Mouse (Mus musculus) spleen, embryonic (tissue): ENCODE measurements around the gene Leng9.

Experiments used
- CTCF ChIA-PET: fragments of 350-600 bp; sonication (Branson Sonifier 250); formaldehyde crosslinking; loops from one replicate; lab custom pipeline; 2022; lab: Charles Lee

Gene Leng9

GRCm38 (mm10) chr7:4144766-4145551, 5.2 kb downstream of the Leng9 start:
- CTCF ChIA-PET, result no interaction called here

GRCm38 (mm10) chr7:4144046-4144445, 6.1 kb downstream of the Leng9 start:
- CTCF ChIA-PET, result no interaction called here

- CTCF ChIA-PET, result no interaction called here
These were observed 6.7 kb downstream of the Leng9 start for GRCm38 (mm10) chr7:4143506-4143905.

GRCm38 (mm10) chr7:4142796-4143445, 7.3 kb downstream of the Leng9 start:
- CTCF ChIA-PET, result interaction anchor here (0.6 kb wide), 1 partner anchor 12 kb away, joined by 4 read pairs; no protein-coding TSS in a partner anchor

GRCm38 (mm10) chr7:4141648-4142325, 8.4 kb downstream of the Leng9 start:
- CTCF ChIA-PET, result no interaction called here

GRCm38 (mm10) chr7:4139391-4139790, 10.8 kb downstream of the Leng9 start:
- CTCF ChIA-PET, result interaction anchor here (0.6 to 1.3 kb wide), 2 partner anchors 11 to 112 kb away, joined by 3 to 4 read pairs; no protein-coding TSS in a partner anchor

- CTCF ChIA-PET, result interaction anchor here (0.6 to 1.4 kb wide), 3 partner anchors 11 to 111 kb away, joined by 3 to 15 read pairs (median 4); partner anchors contain the start of gene Leng9
These were observed 11.5 kb downstream of the Leng9 start for GRCm38 (mm10) chr7:4138671-4139070.

GRCm38 (mm10) chr7:4138181-4138580, 12.0 kb downstream of the Leng9 start:
- CTCF ChIA-PET, result interaction anchor here (0.6 to 1.4 kb wide), 2 partner anchors 12 to 14 kb away, joined by 4 to 15 read pairs; partner anchors contain the start of gene Leng9

GRCm38 (mm10) chr7:4137746-4138145, 12.4 kb downstream of the Leng9 start:
- CTCF ChIA-PET, result interaction anchor here (1.4 kb wide), 1 partner anchor 12 kb away, joined by 4 read pairs; the partner anchor contains the start of gene Leng9

GRCm38 (mm10) chr7:4136771-4137531, 13.2 kb downstream of the Leng9 start, which contains the start of gene Leng8:
Leng8 (plus strand) TSS chr7:4137039.
- CTCF ChIA-PET, result interaction anchor here (0.6 kb wide), 1 partner anchor 30 kb away, joined by 6 read pairs; no protein-coding TSS in a partner anchor

GRCm38 (mm10) chr7:4136404-4136770, 13.8 kb downstream of the Leng9 start:
- CTCF ChIA-PET, result interaction anchor here (0.6 to 1.1 kb wide), 3 partner anchors 31 to 284 kb away, joined by 3 to 10 read pairs (median 6); no protein-coding TSS in a partner anchor

- CTCF ChIA-PET, result no interaction called here
These were observed 15.3 kb downstream of the Leng9 start for GRCm38 (mm10) chr7:4134911-4135310.

GRCm38 (mm10) chr7:4132998-4133397, 17.2 kb downstream of the Leng9 start:
- CTCF ChIA-PET, result no interaction called here

GRCm38 (mm10) chr7:4132581-4132980, 17.6 kb downstream of the Leng9 start:
- CTCF ChIA-PET, result no interaction called here

- CTCF ChIA-PET, result no interaction called here
These were observed 18.2 kb downstream of the Leng9 start for GRCm38 (mm10) chr7:4131964-4132363.

- CTCF ChIA-PET, result interaction anchor here (0.7 to 1.1 kb wide), 3 partner anchors 12 to 500 kb away, joined by 3 to 12 read pairs (median 4); no protein-coding TSS in a partner anchor
These were observed 19.3 kb downstream of the Leng9 start for GRCm38 (mm10) chr7:4130686-4131452.

- CTCF ChIA-PET, result interaction anchor here (0.8 kb wide), 1 partner anchor 11 kb away, joined by 4 read pairs; no protein-coding TSS in a partner anchor
These were observed 21.3 kb downstream of the Leng9 start for GRCm38 (mm10) chr7:4128860-4129259.

GRCm38 (mm10) chr7:4127894-4128293, 22.3 kb downstream of the Leng9 start:
- CTCF ChIA-PET, result no interaction called here

GRCm38 (mm10) chr7:4126992-4127785, 23.0 kb downstream of the Leng9 start:
- CTCF ChIA-PET, result no interaction called here
